Comparison of ENCODE assay signal across 9 mouse cellular contexts in genomic region chr4:32520628-32521360, GRCm38 (mm10).
DNase-seq lines count a peak whose midpoint lies in the region; ATAC-seq and TF ChIP-seq lines count a peak whose summit lies in the region.
"Had no signal": no experiment of that assay in that cellular context is flagged by ENCODE, and none has a peak within 500 bp of the region (broad histone marks: within the 10 kb centered on the region; RNA-seq: fewer than 3 reads in every experiment).

No protein-coding gene starts in this region.

- no peak for DNase-seq in forebrain, embryonic 14.5 days (ENCODE audit: low spot score)
- DNase-seq in kidney, adult 11 months, result peak; percentile 44
- peak; percentile 52 for DNase-seq in lung, postnatal 25 days (ENCODE audit: low spot score)
- DNase-seq in right cerebral cortex, postnatal 14 days, result no peak
- no peak for DNase-seq in cerebellum, adult 11 months

- no peak overlapping the region for H3K4me3 ChIP-seq in forebrain, embryonic 12.5 days (replicated peaks)
- no peak overlapping the region for H3K4me3 ChIP-seq in forebrain, embryonic 14.5 days (ENCODE audit: low read depth, low read length)
- no peak overlapping the region for H3K4me3 ChIP-seq in embryonic fibroblast, embryonic 13.5 days (ENCODE audit: insufficient read depth, low read length)
- H3K4me3 ChIP-seq in forebrain, embryonic 16.5 days (replicated peaks; ENCODE audit: low read length), result no peak overlapping the region

- H3K4me2 ChIP-seq in forebrain, embryonic 12.5 days, result no peak overlapping the region
- H3K4me2 ChIP-seq in forebrain, embryonic 14.5 days (ENCODE audit: low read length), result no peak overlapping the region
- no peak overlapping the region for H3K4me2 ChIP-seq in forebrain, embryonic 16.5 days (ENCODE audit: low read length)

- TF ChIP-seq POLR2A in embryonic fibroblast, embryonic 13.5 days (IDR thresholded peaks at IDR 0.05; ENCODE audit: low read depth, low read length), result no peak

- no peaks in the 10 kb centered on the region for H3K36me3 ChIP-seq in forebrain, embryonic 12.5 days (replicated peaks)
- H3K36me3 ChIP-seq in forebrain, embryonic 14.5 days (ENCODE audit: control insufficient read depth, insufficient read depth, low read length), result no peaks in the 10 kb centered on the region
- no peaks in the 10 kb centered on the region for H3K36me3 ChIP-seq in forebrain, embryonic 16.5 days (ENCODE audit: control insufficient read depth, insufficient read depth)

- TF ChIP-seq CTCF in embryonic fibroblast, embryonic 13.5 days (IDR thresholded peaks at IDR 0.05; ENCODE audit: borderline replicate concordance, insufficient read depth, low read length), result no peak

- H3K27me3 ChIP-seq in forebrain, embryonic 12.5 days, result no peaks in the 10 kb centered on the region
- H3K27me3 ChIP-seq in forebrain, embryonic 14.5 days (replicated peaks; ENCODE audit: control insufficient read depth, insufficient read depth, low read length), result no peaks in the 10 kb centered on the region
- no peaks in the 10 kb centered on the region for H3K27me3 ChIP-seq in forebrain, embryonic 16.5 days (replicated peaks; ENCODE audit: control insufficient read depth, insufficient read depth, low read length)

- WGBS in forebrain, embryonic 12.5 days, result 18% methylated on average over 18 of the region's 18 CpGs
- WGBS in forebrain, embryonic 14.5 days, result 22% methylated on average over 18 of the region's 18 CpGs
- 25% methylated on average over 18 of the region's 18 CpGs for WGBS in forebrain, embryonic 16.5 days

- H3K9ac ChIP-seq in forebrain, embryonic 12.5 days, result no peak overlapping the region
- no peak overlapping the region for H3K9ac ChIP-seq in forebrain, embryonic 14.5 days (ENCODE audit: low read length)
- no peak overlapping the region for H3K9ac ChIP-seq in forebrain, embryonic 16.5 days (replicated peaks; ENCODE audit: low read depth, low read length)

- peaks cover 51% of the 10 kb centered on the region for H3K4me1 ChIP-seq in forebrain, embryonic 12.5 days
- peaks cover 45% of the 10 kb centered on the region for H3K4me1 ChIP-seq in forebrain, embryonic 14.5 days (ENCODE audit: control insufficient read depth, insufficient read depth, low read length)
- H3K4me1 ChIP-seq in embryonic fibroblast, embryonic 13.5 days (ENCODE audit: control insufficient read depth, insufficient read depth, low read length), result peaks cover 13% of the 10 kb centered on the region
- peaks cover 36% of the 10 kb centered on the region for H3K4me1 ChIP-seq in forebrain, embryonic 16.5 days (replicated peaks; ENCODE audit: control insufficient read depth, insufficient read depth, low read length)

- H3K27ac ChIP-seq in forebrain, embryonic 12.5 days, result peak overlapping the region; percentile 44; the same call in 1 of the 2 replicates
- H3K27ac ChIP-seq in forebrain, embryonic 14.5 days (ENCODE audit: low read depth, low read length), result no peak overlapping the region
- H3K27ac ChIP-seq in embryonic fibroblast, embryonic 13.5 days (ENCODE audit: insufficient read depth, low read length), result peak overlapping the region; percentile 68
- H3K27ac ChIP-seq in forebrain, embryonic 16.5 days (ENCODE audit: low read length), result no peak overlapping the region; the same call in 1 of the 2 replicates
- H3K27ac ChIP-seq: macrophage had no signal

- 0 out of 2 replicates have a peak, but pooled peaks have one; percentile 51 for ATAC-seq in forebrain, embryonic 12.5 days (ENCODE audit: low FRiP score)
- no peak for ATAC-seq in forebrain, embryonic 14.5 days
- ATAC-seq in forebrain, embryonic 16.5 days, result no peak

- no peaks in the 10 kb centered on the region for H3K9me3 ChIP-seq in forebrain, embryonic 12.5 days
- no peaks in the 10 kb centered on the region for H3K9me3 ChIP-seq in forebrain, embryonic 14.5 days (replicated peaks; ENCODE audit: control insufficient read depth, low read length)
- no peaks in the 10 kb centered on the region for H3K9me3 ChIP-seq in forebrain, embryonic 16.5 days (ENCODE audit: control insufficient read depth, low read length)

Comparison
In these comparisons a context has a peak if more than half of its experiments do, and no peak if none do; other contexts are left out.
1. H3K27ac ChIP-seq: peak in forebrain, embryonic 12.5 days (single experiment) and embryonic fibroblast, embryonic 13.5 days (single experiment); none in forebrain, embryonic 14.5 days (single experiment) and forebrain, embryonic 16.5 days (single experiment).
2. DNase-seq: peak in kidney, adult 11 months (single experiment) and lung, postnatal 25 days (single experiment); none in forebrain, embryonic 14.5 days (single experiment), right cerebral cortex, postnatal 14 days (single experiment) and cerebellum, adult 11 months (single experiment).